Mouse (Mus musculus) liver, embryonic 14.5 days (tissue): Measurements from ENCODE around the gene Tubg2.

Experiments
- CTCF ChIP-seq: IDR thresholded peaks from 2 replicates; pipeline ENCODE4 v1.5.1; 2016; ENCODE audit warnings: antibody characterized with exemption, low read depth, control low read depth
- EP300 ChIP-seq: IDR thresholded peaks from 2 replicates; pipeline ENCODE4 v1.6.1; 2016; ENCODE audit warnings: antibody characterized with exemption, low read depth

DNA sequence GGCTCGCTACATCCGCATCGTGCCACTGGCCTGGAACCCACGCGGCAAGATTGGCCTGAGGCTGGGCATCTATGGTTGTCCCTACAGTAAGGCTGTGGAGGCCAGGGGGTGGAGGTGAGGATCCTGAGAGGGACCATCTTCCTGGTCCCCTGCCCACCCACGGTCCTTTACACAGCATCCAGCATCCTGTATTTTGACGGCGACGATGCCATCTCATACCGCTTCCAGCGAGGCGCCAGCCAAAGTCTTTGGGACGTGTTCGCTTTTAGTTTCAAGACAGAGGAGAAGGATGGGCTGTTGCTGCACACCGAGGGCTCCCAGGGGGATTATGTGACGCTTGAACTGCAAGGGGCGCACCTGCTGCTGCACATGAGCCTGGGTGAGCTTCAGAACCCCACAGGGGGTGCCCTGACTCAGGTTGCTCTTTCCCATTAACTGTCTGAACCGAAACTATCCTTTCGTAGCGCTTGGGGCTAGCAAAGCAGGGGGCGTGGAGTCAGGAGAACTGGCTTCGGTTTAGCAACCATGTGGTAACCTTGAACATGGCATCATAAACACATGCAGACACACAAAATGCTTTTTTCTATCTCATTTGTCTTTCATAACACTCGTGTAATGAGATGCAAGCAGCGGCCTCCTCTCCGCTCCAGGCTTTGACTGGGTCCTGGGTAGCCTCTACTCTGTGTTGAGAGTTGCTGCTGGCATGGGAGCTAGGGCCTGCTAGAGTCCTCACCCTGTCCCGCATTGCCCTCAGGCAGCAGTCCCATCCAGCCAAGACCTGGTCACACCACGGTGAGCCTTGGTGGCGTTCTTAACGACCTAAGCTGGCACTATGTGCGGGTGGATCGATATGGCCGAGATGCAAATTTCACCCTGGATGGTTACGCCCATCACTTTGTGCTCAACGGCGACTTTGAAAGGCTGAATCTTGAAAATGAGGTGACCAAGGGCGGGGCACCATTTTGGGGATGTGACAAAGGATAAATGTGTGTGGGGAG, 22.7 kb downstream of the Tubg2 start:
- TF ChIP-seq CTCF (no peak), EP300 (no peak)
